In genomic region chr4:70451750-70452149, GRCm38 (mm10) we compare ENCODE assay signal across 9 mouse cellular contexts. TPM values are rescaled to one million over a fixed set of nuclear protein-coding genes. Genes with fewer than 3 reads are reported as not detected.
DNase-seq lines count a peak whose midpoint lies in the region; ATAC-seq lines count a peak whose summit lies in the region.
"Had no signal": no experiment of that assay in that cellular context is flagged by ENCODE, and none has a peak within 500 bp of the region (broad histone marks: within the 10 kb centered on the region; RNA-seq: fewer than 3 reads in every experiment).

No protein-coding gene starts in this region.

- no peak overlapping the region for H3K4me3 ChIP-seq in hindbrain, embryonic 10.5 days
- no peak overlapping the region for H3K4me3 ChIP-seq in hindbrain, embryonic 12.5 days
- H3K4me3 ChIP-seq: embryonic facial prominence, embryonic 13.5 days had no signal

- no peak overlapping the region for H3K27ac ChIP-seq in hindbrain, embryonic 10.5 days
- H3K27ac ChIP-seq in hindbrain, embryonic 12.5 days = no peak overlapping the region
- H3K27ac ChIP-seq: embryonic facial prominence, embryonic 13.5 days had no signal

- no peak for ATAC-seq in hindbrain, embryonic 12.5 days (ENCODE audit: low FRiP score)
- peak; percentile 75 for ATAC-seq in megakaryocyte, adult 5-6 weeks (ENCODE audit: poor library complexity, severe bottlenecking)

- no peak overlapping the region for H3K4me2 ChIP-seq in hindbrain, embryonic 12.5 days (replicated peaks)
- H3K4me2 ChIP-seq: embryonic facial prominence, embryonic 13.5 days had no signal

- no peak overlapping the region for H3K9ac ChIP-seq in hindbrain, embryonic 12.5 days
- H3K9ac ChIP-seq: embryonic facial prominence, embryonic 13.5 days had no signal

- H3K27me3 ChIP-seq in hindbrain, embryonic 10.5 days (ENCODE audit: insufficient read depth, poor library complexity, severe bottlenecking) = no peaks in the 10 kb centered on the region
- no peaks in the 10 kb centered on the region for H3K27me3 ChIP-seq in hindbrain, embryonic 12.5 days
- H3K27me3 ChIP-seq in splenic B cell, adult 2 months (ENCODE audit: control insufficient read depth, insufficient read depth, low read length, poor library complexity, severe bottlenecking) = no peaks in the 10 kb centered on the region
- H3K27me3 ChIP-seq: embryonic facial prominence, embryonic 13.5 days had no signal

- no peaks in the 10 kb centered on the region for H3K4me1 ChIP-seq in hindbrain, embryonic 10.5 days (replicated peaks)
- H3K4me1 ChIP-seq in hindbrain, embryonic 12.5 days = no peaks in the 10 kb centered on the region
- H3K4me1 ChIP-seq: embryonic facial prominence, embryonic 13.5 days had no signal

- WGBS in hindbrain, embryonic 10.5 days = 0% methylated on average over 2 of the region's 2 CpGs
- WGBS in hindbrain, embryonic 12.5 days = 0% methylated on average over 2 of the region's 2 CpGs

- no peaks in the 10 kb centered on the region for H3K9me3 ChIP-seq in hindbrain, embryonic 10.5 days
- H3K9me3 ChIP-seq in hindbrain, embryonic 12.5 days (replicated peaks) = no peaks in the 10 kb centered on the region
- H3K9me3 ChIP-seq: embryonic facial prominence, embryonic 13.5 days had no signal

- peak; percentile 24 for DNase-seq in hindbrain, embryonic 10.5 days (ENCODE audit: low spot score)
- DNase-seq in CD4-positive, CD25-positive, alpha-beta regulatory T cell, adult 2 months (ENCODE audit: low read depth, low spot score) = peak; percentile 71
- peak; percentile 56 for DNase-seq in adrenal gland, postnatal 10 days
- peak; percentile 71 for DNase-seq in embryo, embryonic 11 days
- peak; percentile 39 for DNase-seq in kidney, postnatal 14 days
- peak; percentile 67 for DNase-seq in splenic B cell, adult 2 months (ENCODE audit: low read depth, low spot score)

- peaks cover 19% of the 10 kb centered on the region for H3K36me3 ChIP-seq in hindbrain, embryonic 10.5 days
- peaks cover 8% of the 10 kb centered on the region for H3K36me3 ChIP-seq in hindbrain, embryonic 12.5 days
- H3K36me3 ChIP-seq in splenic B cell, adult 2 months (ENCODE audit: control insufficient read depth, insufficient read depth, low read length, poor library complexity, severe bottlenecking) = no peaks in the 10 kb centered on the region
- H3K36me3 ChIP-seq: embryonic facial prominence, embryonic 13.5 days had no signal

RNA-seq across cellular contexts. Expression of gene Cdk5rap2, which starts 41.5 kb away (rescaled TPM):
- polyA plus RNA-seq in hindbrain, embryonic 10.5 days (2016; fragmentation: Nextera tagmentation; extraction: Ambion mirVana) = 18.1 and 22.4 TPM in 2 replicates
- 24.2 and 30.4 TPM in 2 replicates for polyA plus RNA-seq in hindbrain, embryonic 12.5 days (2016; fragmentation: Nextera tagmentation; extraction: Ambion mirVana)
- total RNA-seq in adrenal gland, postnatal 10 days (2021) = 10 to 100 TPM; 14.9 to 25.8 TPM
- 10.9 and 11.4 TPM in 2 replicates for total RNA-seq in megakaryocyte, adult 5-6 weeks (2015)
- 25.9 and 26.3 TPM in 2 replicates for total RNA-seq in megakaryocyte, adult 5-6 weeks (2017)
